Mouse (Mus musculus) MEL-GATA-1-ER (cell line): ENCODE data around the gene Mup3.
"Not testable (repeated sequence)": the region's sequence is repeated elsewhere in the genome, so short reads cannot be mapped to it uniquely, and the experiment has no call there.

ENCODE experiments used
- DNase-seq: peaks from one replicate; pipeline ENCODE4 v3.0.0-alpha.2; 2012; ENCODE audit warnings: low read depth; ENCODE audit errors: extremely low read depth

Mup3 gene

DNA sequence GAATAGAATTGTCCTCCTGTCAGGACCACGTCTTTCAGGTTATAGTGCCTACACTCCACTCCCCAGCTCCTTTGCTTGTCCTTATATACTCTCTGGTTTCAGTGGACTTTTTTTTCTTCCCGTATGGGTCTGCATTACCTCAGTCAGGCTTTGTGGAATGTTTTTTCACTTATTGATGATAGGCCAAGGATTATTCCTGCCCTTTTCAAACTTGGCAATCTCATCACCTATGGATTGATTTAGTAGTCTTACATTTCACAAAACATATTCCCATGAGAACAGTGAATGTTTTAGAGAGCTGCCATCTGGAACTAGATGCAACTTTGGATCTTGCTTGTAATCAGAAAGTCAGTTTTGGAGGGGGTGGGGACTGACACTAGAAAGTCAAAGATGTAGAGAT lies at the start of gene Mup3:
Mup3 (minus strand) TSS at position 102 of the 400 bp plus-strand sequence.
- DNase-seq = no peak

- DNase-seq = no peak
These were observed 46.6 kb upstream of the Mup3 start for GRCm38 (mm10) chr4:62133706-62134105.

DNA sequence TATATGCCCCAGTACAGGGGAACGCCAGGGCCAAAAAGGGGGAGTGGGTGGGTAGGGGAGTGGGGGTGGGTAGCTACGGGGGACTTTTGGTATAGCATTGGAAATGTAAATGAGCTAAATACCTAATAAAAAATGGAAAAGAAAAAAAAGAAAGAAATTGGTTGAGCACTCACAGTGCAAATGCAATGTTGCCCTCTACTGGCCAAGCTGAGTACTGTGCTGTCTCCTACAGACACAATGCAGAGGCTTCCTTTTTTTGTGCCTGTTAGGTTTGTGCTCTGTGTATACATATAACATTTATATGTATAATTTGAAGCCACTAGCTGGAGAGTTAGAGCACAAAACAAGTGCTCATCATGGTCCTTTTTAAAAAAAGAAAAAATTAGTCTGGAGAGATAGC lies 16.2 kb upstream of the Mup3 start:
- not testable (repeated sequence) for DNase-seq

- no peak for DNase-seq
These were observed 811 bp upstream of the Mup3 start for GRCm38 (mm10) chr4:62087953-62088352.

GRCm38 (mm10) chr4:62082755-62083154 lies 4.4 kb downstream of the Mup3 start:
- no peak for DNase-seq

DNA sequence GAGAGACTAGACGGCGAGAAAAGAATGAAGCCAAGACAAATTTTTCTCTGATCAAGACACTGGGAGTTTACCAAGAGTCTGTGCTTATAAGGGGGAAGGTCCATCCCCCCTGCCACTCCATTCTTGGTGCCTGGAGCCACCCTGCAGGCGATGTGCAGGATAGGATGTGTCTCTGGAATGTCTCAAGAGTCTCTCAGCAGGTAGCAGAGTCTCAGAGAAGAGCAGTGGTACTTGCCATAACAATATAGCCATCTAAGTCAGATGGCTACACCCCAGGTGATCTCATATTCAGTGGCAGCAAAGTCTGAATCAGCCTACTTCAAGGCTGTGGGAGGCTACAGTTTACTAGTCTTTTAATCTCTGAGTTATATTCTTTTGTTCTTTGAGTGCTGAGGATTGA lies 12.0 kb downstream of the Mup3 start:
- no peak for DNase-seq

GRCm38 (mm10) chr4:62054780-62055179 lies 32.4 kb downstream of the Mup3 start:
- not testable (repeated sequence) for DNase-seq

DNA sequence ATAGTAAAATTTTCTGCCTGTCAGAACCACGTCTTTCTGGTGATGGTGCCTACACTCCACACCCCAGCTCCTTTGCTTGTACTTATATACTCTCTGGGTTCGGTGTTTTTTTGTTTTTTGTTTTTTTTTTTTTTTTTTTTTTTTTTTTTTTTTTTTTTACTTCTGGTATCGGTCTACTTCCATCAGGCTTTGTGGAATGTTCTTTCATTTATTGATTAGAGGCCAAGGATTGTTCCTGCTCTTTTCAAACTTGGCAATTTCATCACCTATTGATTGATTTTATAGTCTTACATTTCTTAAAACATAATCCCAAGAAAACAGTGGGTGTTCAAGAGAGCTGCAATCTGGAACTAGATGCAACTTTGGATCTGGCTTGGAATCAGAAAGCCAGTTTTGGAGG lies 33.1 kb downstream of the Mup3 start, which contains the start of gene Mup20:
Mup20 (minus strand) TSS at position 101 of the 400 bp plus-strand sequence.
- DNase-seq = not testable (repeated sequence)
